Mouse (Mus musculus): Measurements from ENCODE around the gene Rnf130. TPM values are rescaled to one million over a fixed set of nuclear protein-coding genes. Genes with fewer than 3 reads are reported as not detected.

Rnf130 gene
- polyA plus RNA-seq, 1 experiment from 2014 or later: 88.5 TPM

- 6% methylated on average over 24 of the region's 24 CpGs for WGBS
Measured at GRCm38 (mm10) chr11:50025721-50026520, 775 bp downstream of the Rnf130 start.

GRCm38 (mm10) chr11:50026521-50027090 lies 1.5 kb downstream of the Rnf130 start:
- WGBS: 35% methylated on average over 3 of the region's 3 CpGs
- H3K27ac ChIP-seq: no peak overlapping the region

More at GRCm38 (mm10) chr11:50025721-50026520, 775 bp downstream of the Rnf130 start:
- Histone ChIP-seq H3K36me3 (no peaks in the 10 kb centered on the region), H3K9me3 (no peaks in the 10 kb centered on the region), H3K27ac (peak overlapping the region; percentile 88), H3K9ac (peak overlapping the region; percentile 96), H3K4me2 (replicated peaks) (peak overlapping the region; percentile 61), H3K4me3 (peak overlapping the region; percentile 95), H3K4me1 (peaks cover 17% of the 10 kb centered on the region), H3K27me3 (no peaks in the 10 kb centered on the region)
- ATAC-seq (ENCODE audit: insufficient number of reproducible peaks, insufficient read depth, low FRiP score, low TSS enrichment): peak; percentile 25; the same call in 1 of the 2 replicates

GRCm38 (mm10) chr11:50028416-50028815 lies 3.3 kb downstream of the Rnf130 start:
- H3K9me3 ChIP-seq: no peaks in the 10 kb centered on the region
- H3K36me3 ChIP-seq: no peaks in the 10 kb centered on the region
- H3K4me2 ChIP-seq (replicated peaks): no peak overlapping the region
- no peak for ATAC-seq (ENCODE audit: insufficient number of reproducible peaks, insufficient read depth, low FRiP score, low TSS enrichment)
- no peak overlapping the region for H3K9ac ChIP-seq
- no peaks in the 10 kb centered on the region for H3K27me3 ChIP-seq
- H3K4me3 ChIP-seq: no peak overlapping the region
- peaks cover 21% of the 10 kb centered on the region for H3K4me1 ChIP-seq
- H3K27ac ChIP-seq: no peak overlapping the region

More at GRCm38 (mm10) chr11:50026521-50027090, 1.5 kb downstream of the Rnf130 start:
- no peaks in the 10 kb centered on the region for H3K9me3 ChIP-seq
- H3K4me2 ChIP-seq (replicated peaks): peak overlapping the region; percentile 61
- ATAC-seq (ENCODE audit: insufficient number of reproducible peaks, insufficient read depth, low FRiP score, low TSS enrichment): no peak
- H3K36me3 ChIP-seq: no peaks in the 10 kb centered on the region
- peaks cover 19% of the 10 kb centered on the region for H3K4me1 ChIP-seq
- peak overlapping the region; percentile 96; the same call in 1 of the 2 replicates for H3K9ac ChIP-seq
- peak overlapping the region; percentile 95 for H3K4me3 ChIP-seq
- no peaks in the 10 kb centered on the region for H3K27me3 ChIP-seq

GRCm38 (mm10) chr11:50034155-50034554 lies 9.0 kb downstream of the Rnf130 start:
- no peak for ATAC-seq (ENCODE audit: insufficient number of reproducible peaks, insufficient read depth, low FRiP score, low TSS enrichment)
- H3K9me3 ChIP-seq: no peaks in the 10 kb centered on the region
- H3K4me1 ChIP-seq: peaks cover 4% of the 10 kb centered on the region; the same call in 1 of the 2 replicates
- H3K4me2 ChIP-seq (replicated peaks): no peak overlapping the region
- no peak overlapping the region for H3K4me3 ChIP-seq
- no peak overlapping the region for H3K27ac ChIP-seq
- no peak overlapping the region for H3K9ac ChIP-seq
- no peaks in the 10 kb centered on the region for H3K36me3 ChIP-seq
- no peaks in the 10 kb centered on the region for H3K27me3 ChIP-seq

GRCm38 (mm10) chr11:50035726-50036125 lies 10.6 kb downstream of the Rnf130 start:
- Histone ChIP-seq H3K9me3 (no peaks in the 10 kb centered on the region), H3K4me3 (no peak overlapping the region), H3K9ac (no peak overlapping the region), H3K4me1 (peaks cover 4% of the 10 kb centered on the region; the same call in 1 of the 2 replicates), H3K4me2 (replicated peaks) (no peak overlapping the region), H3K36me3 (no peaks in the 10 kb centered on the region), H3K27ac (no peak overlapping the region), H3K27me3 (no peaks in the 10 kb centered on the region)
- no peak for ATAC-seq (ENCODE audit: insufficient number of reproducible peaks, insufficient read depth, low FRiP score, low TSS enrichment)
- WGBS: 79% methylated on average over 3 of the region's 3 CpGs

GRCm38 (mm10) chr11:50036781-50037460 lies 11.8 kb downstream of the Rnf130 start:
- Histone ChIP-seq H3K36me3 (no peaks in the 10 kb centered on the region), H3K4me1 (no peaks in the 10 kb centered on the region), H3K9me3 (no peaks in the 10 kb centered on the region), H3K9ac (no peak overlapping the region), H3K27me3 (no peaks in the 10 kb centered on the region), H3K4me3 (no peak overlapping the region), H3K27ac (no peak overlapping the region), H3K4me2 (replicated peaks) (no peak overlapping the region)
- no peak for ATAC-seq (ENCODE audit: insufficient number of reproducible peaks, insufficient read depth, low FRiP score, low TSS enrichment)
- whole genome bisulfite sequencing: 90% methylated on average over 4 of the region's 4 CpGs

GRCm38 (mm10) chr11:50038757-50039156 lies 13.6 kb downstream of the Rnf130 start:
- Histone ChIP-seq H3K36me3 (no peaks in the 10 kb centered on the region), H3K4me3 (no peak overlapping the region), H3K27me3 (no peaks in the 10 kb centered on the region), H3K4me2 (replicated peaks) (no peak overlapping the region), H3K9ac (no peak overlapping the region), H3K27ac (no peak overlapping the region), H3K9me3 (no peaks in the 10 kb centered on the region), H3K4me1 (no peaks in the 10 kb centered on the region)
- 83% methylated on average over 1 of the region's 1 CpGs for WGBS
- ATAC-seq (ENCODE audit: insufficient number of reproducible peaks, insufficient read depth, low FRiP score, low TSS enrichment): no peak

- WGBS: 86% methylated on average over 3 of the region's 3 CpGs
- Histone ChIP-seq H3K4me1 (no peaks in the 10 kb centered on the region), H3K27ac (no peak overlapping the region), H3K4me3 (no peak overlapping the region), H3K9me3 (no peaks in the 10 kb centered on the region), H3K4me2 (replicated peaks) (no peak overlapping the region), H3K9ac (no peak overlapping the region), H3K27me3 (no peaks in the 10 kb centered on the region), H3K36me3 (no peaks in the 10 kb centered on the region)
- ATAC-seq (ENCODE audit: insufficient number of reproducible peaks, insufficient read depth, low FRiP score, low TSS enrichment): no peak
Measured at GRCm38 (mm10) chr11:50041148-50041547, 16.0 kb downstream of the Rnf130 start.

- Histone ChIP-seq H3K9ac (no peak overlapping the region), H3K27me3 (no peaks in the 10 kb centered on the region), H3K36me3 (no peaks in the 10 kb centered on the region), H3K9me3 (no peaks in the 10 kb centered on the region), H3K27ac (no peak overlapping the region), H3K4me2 (replicated peaks) (no peak overlapping the region), H3K4me1 (no peaks in the 10 kb centered on the region), H3K4me3 (no peak overlapping the region)
- ATAC-seq (ENCODE audit: insufficient number of reproducible peaks, insufficient read depth, low FRiP score, low TSS enrichment): no peak
- WGBS: 90% methylated on average over 4 of the region's 4 CpGs
Measured at GRCm38 (mm10) chr11:50042345-50042997, 17.3 kb downstream of the Rnf130 start.

GRCm38 (mm10) chr11:50044454-50044853 lies 19.3 kb downstream of the Rnf130 start:
- ATAC-seq (ENCODE audit: insufficient number of reproducible peaks, insufficient read depth, low FRiP score, low TSS enrichment): no peak
- Histone ChIP-seq H3K9me3 (no peaks in the 10 kb centered on the region), H3K9ac (no peak overlapping the region)

GRCm38 (mm10) chr11:50047610-50048009 lies 22.5 kb downstream of the Rnf130 start:
- Histone ChIP-seq H3K36me3 (no peaks in the 10 kb centered on the region), H3K27me3 (no peaks in the 10 kb centered on the region), H3K4me3 (no peak overlapping the region), H3K9ac (no peak overlapping the region), H3K9me3 (no peaks in the 10 kb centered on the region), H3K4me1 (no peaks in the 10 kb centered on the region), H3K27ac (no peak overlapping the region), H3K4me2 (replicated peaks) (no peak overlapping the region)
- no peak for ATAC-seq (ENCODE audit: insufficient number of reproducible peaks, insufficient read depth, low FRiP score, low TSS enrichment)
- 88% methylated on average over 1 of the region's 1 CpGs for WGBS

More at GRCm38 (mm10) chr11:50044454-50044853, 19.3 kb downstream of the Rnf130 start:
- 88% methylated on average over 4 of the region's 4 CpGs for WGBS
- Histone ChIP-seq H3K27ac (no peak overlapping the region), H3K27me3 (no peaks in the 10 kb centered on the region), H3K4me2 (replicated peaks) (no peak overlapping the region), H3K4me3 (no peak overlapping the region), H3K4me1 (no peaks in the 10 kb centered on the region), H3K36me3 (no peaks in the 10 kb centered on the region)

Measured in embryonic facial prominence, embryonic 12.5 days (tissue).